Mouse (Mus musculus) frontal cortex, postnatal 36 days (tissue): Measurements from ENCODE around the gene Top3a.

Experiments
- DNase-seq, 2 experiments: peaks; one replicate each; pipeline ENCODE4 v3.0.0; 2022; ENCODE audit warnings: low spot score in 2 of 2

The Top3a gene

DNA sequence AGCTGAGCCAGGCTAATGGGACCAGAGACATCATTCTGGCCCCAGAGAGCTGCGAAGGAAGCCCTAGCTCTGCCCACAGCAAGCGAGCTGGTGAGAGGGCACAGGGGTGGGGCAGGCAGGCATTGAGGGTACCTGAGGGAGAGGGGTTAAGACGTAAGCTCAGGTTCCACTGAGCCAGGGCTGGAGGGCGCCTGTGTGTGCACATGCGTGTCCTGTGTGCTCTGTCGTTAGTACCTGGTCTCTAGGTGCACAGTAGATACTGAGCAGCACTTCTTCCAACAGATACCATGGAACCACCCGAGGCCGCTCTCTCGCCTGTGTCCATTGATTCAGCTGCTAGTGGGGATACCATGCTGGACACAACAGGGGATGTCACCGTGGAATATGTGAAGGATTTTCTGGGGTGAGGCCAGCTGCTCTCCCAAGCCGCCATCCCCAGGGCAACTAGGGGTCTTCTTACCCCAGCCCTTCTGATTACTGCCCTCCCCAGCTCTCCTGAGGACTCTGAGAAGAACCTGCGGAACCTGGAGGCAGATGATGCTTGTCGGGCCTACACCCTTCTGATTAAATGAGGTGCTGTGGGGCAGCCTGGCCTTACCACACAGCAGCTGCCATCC, 64.4 kb downstream of the Top3a start:
- no peak for DNase-seq

GRCm38 (mm10) chr11:60712040-60712439, 65.1 kb downstream of the Top3a start:
- no peak for DNase-seq

DNA sequence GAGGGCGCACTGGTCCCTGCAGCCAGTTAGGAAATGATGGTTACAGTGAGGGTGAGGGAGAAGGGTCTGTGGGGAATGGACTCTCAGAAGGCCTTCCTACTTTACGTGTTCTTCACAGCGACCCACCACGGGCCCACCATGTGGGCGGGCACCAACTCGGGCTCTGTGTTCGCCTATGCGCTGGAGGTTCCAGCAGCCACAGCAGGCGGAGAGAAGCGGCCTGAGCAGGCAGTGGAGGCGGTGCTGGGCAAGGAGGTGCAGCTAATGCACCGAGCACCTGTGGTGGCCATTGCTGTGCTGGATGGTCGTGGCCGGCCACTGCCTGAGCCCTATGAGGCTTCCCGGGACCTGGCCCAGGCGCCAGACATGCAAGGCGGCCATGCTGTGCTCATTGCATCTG, 65.9 kb downstream of the Top3a start:
- DNase-seq: no peak

GRCm38 (mm10) chr11:60709481-60710465, 67.4 kb downstream of the Top3a start:
- DNase-seq: no peak

GRCm38 (mm10) chr11:60708631-60709030, 68.5 kb downstream of the Top3a start:
- DNase-seq: no peak

- peak in 1 of 2 experiments; percentile 26 for DNase-seq
Measured at GRCm38 (mm10) chr11:60707672-60708071, 69.5 kb downstream of the Top3a start.

DNA sequence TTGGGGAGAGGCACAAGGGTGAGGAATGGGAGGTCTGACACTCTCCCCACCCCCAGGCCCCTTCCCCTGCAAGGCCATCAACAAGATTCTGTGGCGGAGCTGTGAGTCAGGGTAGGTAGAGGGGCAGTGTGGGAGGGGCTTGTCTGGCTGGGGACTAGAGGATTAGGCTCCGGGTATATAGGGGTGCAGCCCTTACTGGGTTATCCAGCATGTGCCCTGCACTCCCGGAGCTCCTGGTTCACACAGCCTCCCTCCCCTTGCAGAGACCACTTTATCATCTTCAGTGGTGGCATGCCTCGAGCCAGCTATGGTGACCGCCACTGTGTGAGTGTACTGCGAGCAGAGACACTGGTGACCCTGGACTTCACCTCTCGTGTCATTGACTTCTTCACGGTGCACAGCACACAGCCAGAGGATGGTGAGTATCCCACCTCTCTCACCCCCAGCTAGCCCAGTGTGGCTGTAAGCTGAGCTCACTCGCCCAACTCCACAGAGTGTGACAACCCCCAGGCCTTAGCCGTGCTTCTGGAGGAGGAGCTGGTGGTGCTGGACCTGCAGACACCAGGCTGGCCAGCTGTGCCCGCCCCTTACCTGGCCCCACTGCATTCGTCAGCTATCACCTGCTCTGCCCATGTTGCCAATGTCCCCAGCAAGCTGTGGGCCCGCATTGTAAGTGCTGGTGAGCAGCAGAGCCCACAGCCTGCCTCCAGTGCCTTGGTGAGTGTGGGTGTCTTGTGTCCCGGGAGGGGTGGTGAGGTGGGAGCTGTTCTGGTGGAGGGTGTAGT, 70.3 kb downstream of the Top3a start:
- DNase-seq: peak in 1 of 2 experiments; percentile 3

- no peak for DNase-seq
Measured at GRCm38 (mm10) chr11:60706076-60706475, 71.1 kb downstream of the Top3a start.

DNA sequence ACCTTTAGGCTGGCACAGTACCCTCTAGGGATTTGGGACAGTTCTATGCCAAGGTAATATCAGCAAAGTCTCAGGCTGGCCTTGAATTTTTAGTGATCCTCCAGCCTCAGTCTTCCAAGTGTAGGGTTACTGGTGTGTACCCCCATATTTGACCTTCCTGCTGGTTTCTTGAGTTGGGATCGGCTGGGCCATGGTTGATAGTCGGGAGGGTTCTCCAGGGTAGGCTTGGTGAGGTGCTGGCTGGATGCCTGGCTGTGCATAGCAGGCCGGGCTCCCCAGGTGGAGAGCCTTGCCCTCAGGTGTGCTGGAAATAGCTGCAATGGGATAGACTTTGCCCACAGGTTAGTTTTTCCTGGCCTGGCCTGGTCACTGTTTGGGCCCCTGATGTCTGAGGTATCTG, 71.9 kb downstream of the Top3a start:
- peak in 1 of 2 experiments; percentile 0 for DNase-seq

GRCm38 (mm10) chr11:60704023-60704880, 72.9 kb downstream of the Top3a start:
- peak in 1 of 2 experiments; percentile 1 for DNase-seq

DNA sequence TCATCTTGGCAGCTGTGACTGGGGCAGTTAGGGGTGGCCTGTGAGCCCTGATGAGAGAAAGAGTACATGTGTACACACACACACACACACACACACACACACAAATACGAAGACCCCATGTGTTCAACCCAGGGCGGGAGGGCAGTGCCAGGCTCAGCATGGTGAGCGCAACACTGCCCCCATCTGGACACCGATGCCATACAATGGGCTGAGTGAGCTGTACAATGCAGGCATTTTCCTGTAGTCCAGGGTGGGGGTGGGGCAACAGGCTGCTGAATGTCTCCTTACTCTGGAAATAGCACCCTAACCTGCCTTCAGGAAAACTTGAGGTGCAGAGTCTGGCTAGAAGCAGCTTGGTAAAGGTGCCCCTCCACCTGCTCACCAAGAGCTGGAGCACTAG, 74.0 kb downstream of the Top3a start:
- peak; percentile 55 to 72 for DNase-seq

- peak in 1 of 2 experiments; percentile 2 for DNase-seq
Measured at GRCm38 (mm10) chr11:60701611-60702010, 75.6 kb downstream of the Top3a start.

GRCm38 (mm10) chr11:60700320-60701185, 76.6 kb downstream of the Top3a start:
- DNase-seq: peak in 1 of 2 experiments; percentile 3

DNA sequence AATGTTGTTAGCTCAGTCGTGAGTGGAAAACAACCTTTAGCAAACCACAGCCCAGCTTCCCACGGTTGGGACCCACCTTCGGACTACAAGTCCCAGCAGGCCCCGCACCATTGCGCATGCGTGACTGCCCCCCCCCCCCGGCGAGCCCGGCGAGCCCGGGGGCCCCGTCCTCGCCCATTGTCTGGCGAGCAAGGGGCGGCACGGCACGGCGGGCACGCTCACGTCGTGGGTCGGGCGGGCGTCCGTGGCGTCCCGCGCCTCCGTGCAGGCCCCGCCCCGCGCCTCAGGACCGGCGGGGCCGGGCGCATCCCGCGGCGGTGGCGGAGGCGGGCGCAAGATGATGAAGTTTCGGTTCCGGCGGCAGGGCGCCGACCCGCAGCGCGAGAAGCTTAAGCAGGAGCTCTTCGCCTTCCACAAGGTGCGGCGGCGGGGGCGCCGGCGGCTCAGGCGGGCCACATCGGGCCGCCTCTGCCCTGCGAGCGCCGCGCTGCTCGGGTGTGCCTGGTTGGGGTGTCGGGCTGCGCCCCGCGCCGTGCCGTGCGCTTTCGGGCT, 77.6 kb downstream of the Top3a start, which contains the start of gene Llgl1:
Gene Llgl1 (plus strand): TSS at position 200 of the 552 bp plus-strand sequence.
- peak; percentile 79 for DNase-seq

GRCm38 (mm10) chr11:60698806-60699523, 78.2 kb downstream of the Top3a start:
- peak; percentile 13 to 23 for DNase-seq

DNA sequence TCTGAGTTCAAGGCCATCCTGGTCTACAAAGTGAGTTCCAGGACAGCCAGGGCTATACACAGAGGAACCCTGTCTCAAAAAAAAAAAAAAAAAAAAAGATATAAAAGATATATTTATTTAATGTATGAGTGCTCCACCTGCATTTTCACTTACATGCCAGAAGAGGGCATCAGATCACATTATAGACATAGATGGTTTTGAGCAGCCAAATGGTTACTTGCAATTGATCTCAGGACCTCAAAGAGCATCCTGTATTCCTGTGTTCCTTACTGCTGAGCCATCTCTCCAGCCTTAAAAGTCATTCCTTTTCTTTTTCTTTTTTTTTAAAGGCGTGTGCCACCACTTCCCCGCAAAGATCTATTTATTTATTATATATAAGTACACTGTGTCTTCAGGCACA, 79.6 kb downstream of the Top3a start:
- no peak for DNase-seq

GRCm38 (mm10) chr11:60696165-60696564, 81.0 kb downstream of the Top3a start:
- no peak for DNase-seq
